Mouse (Mus musculus): ENCODE data around the gene Pkd1.

GRCm38 (mm10) chr17:24540375-24540774, 9.3 kb upstream of the Pkd1 start:
- peak; percentile 70 for TF ChIP-seq CTCF (IDR thresholded peaks at IDR 0.05; ENCODE audit: low read depth)
- TF ChIP-seq EP300 (IDR thresholded peaks at IDR 0.05; ENCODE audit: low read depth): no peak

All from heart, postnatal 0 days (tissue).